Mouse (Mus musculus): ENCODE measurements at regions not wholly inside any gene's neighbourhood (a gene's known extent, or its start where the extent isn't known, plus 50 kb on each side); places are given as distances from the start of the nearest gene placed in this dataset.

- Histone ChIP-seq H3K4me3 (ENCODE audit: insufficient read depth, low read length) (no peak overlapping the region), H3K27ac (ENCODE audit: insufficient read depth, low read depth, low read length) (no peak overlapping the region), H3K4me1 (ENCODE audit: control insufficient read depth, insufficient read depth, low read length) (no peaks in the 10 kb centered on the region)
- TF ChIP-seq CTCF (IDR thresholded peaks at IDR 0.05; ENCODE audit: low read depth, low read length) (no peak), POLR2A (IDR thresholded peaks at IDR 0.05; ENCODE audit: borderline replicate concordance, low read depth, low read length) (no peak)
Measured at GRCm38 (mm10) chr1:169166041-169166850, 365.0 kb downstream of the Nuf2 start.

DNA sequence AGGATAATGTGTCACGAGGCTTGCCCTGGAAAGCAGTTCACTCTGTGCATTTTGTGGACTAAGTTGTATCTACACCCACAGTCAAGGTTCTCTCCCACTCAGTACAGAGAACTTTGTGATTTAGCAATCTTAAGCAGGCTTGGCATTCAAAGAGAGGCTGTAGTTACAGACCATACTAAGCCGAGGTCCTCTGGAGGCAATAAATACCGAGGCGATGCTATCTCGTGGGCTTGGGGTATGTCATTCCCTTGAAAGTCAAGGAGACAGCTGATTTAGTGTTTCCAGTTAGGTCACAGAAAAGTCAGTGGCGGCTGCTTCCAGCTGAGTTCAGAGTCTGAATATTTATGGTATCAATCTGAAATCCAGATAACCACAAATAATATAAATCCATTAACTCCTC lies 370.4 kb downstream of the Nuf2 start:
- Histone ChIP-seq H3K4me1 (ENCODE audit: control insufficient read depth, insufficient read depth, low read length) (no peaks in the 10 kb centered on the region), H3K4me3 (ENCODE audit: insufficient read depth, low read length) (no peak overlapping the region), H3K27ac (ENCODE audit: insufficient read depth, low read depth, low read length) (no peak overlapping the region)
- TF ChIP-seq POLR2A (IDR thresholded peaks at IDR 0.05; ENCODE audit: borderline replicate concordance, low read depth, low read length), result no peak
- TF ChIP-seq CTCF (IDR thresholded peaks at IDR 0.05; ENCODE audit: low read depth, low read length), result no peak

GRCm38 (mm10) chr1:169160220-169160619 lies 371.0 kb downstream of the Nuf2 start:
- H3K27ac ChIP-seq (ENCODE audit: insufficient read depth, low read depth, low read length), result no peak overlapping the region
- H3K4me1 ChIP-seq (ENCODE audit: control insufficient read depth, insufficient read depth, low read length), result no peaks in the 10 kb centered on the region
- TF ChIP-seq CTCF (IDR thresholded peaks at IDR 0.05; ENCODE audit: low read depth, low read length) (no peak), POLR2A (IDR thresholded peaks at IDR 0.05; ENCODE audit: borderline replicate concordance, low read depth, low read length) (no peak)
- H3K4me3 ChIP-seq (ENCODE audit: insufficient read depth, low read length), result no peak overlapping the region

DNA sequence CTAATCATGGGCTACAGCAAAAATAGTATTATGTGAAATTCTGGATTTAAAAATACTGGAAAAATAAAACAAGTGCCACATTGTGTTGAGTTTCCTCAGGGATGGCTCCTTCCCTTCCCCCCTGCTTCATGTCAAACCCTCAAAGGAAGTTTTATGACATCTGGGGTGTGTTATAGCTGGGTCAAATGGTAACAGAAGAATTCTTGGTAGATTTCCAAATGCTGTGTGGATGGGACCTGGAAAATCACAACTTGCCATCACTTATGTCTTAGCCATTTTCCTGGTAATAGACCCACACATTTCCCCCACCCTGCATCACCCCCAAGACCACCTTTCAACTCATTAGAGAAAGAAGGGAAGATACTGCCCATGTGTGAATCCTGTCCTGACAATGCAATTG lies 371.5 kb downstream of the Nuf2 start:
- TF ChIP-seq CTCF (IDR thresholded peaks at IDR 0.05; ENCODE audit: low read depth, low read length), result no peak
- no peak for TF ChIP-seq POLR2A (IDR thresholded peaks at IDR 0.05; ENCODE audit: borderline replicate concordance, low read depth, low read length)
- Histone ChIP-seq H3K4me1 (ENCODE audit: control insufficient read depth, insufficient read depth, low read length) (no peaks in the 10 kb centered on the region), H3K4me3 (ENCODE audit: insufficient read depth, low read length) (no peak overlapping the region), H3K27ac (ENCODE audit: insufficient read depth, low read depth, low read length) (no peak overlapping the region)

DNA sequence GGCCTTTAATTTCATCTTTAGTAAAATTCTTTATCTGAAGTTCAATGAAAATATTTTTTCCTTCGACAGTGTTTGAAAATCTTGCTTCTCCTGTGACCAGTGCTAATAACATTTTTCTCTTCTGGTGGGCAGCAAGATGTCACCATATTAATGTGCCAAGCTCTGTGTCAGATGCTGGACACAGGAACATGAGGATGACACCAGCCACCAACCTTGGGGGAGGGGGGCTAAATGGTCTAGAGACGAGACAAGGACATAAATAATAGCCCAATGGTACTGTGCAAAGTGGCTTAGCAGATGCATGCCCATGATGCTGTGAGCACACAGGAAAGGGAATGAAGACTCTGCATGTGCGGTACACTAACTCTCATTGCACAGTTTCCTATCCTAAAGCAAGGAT lies 373.8 kb downstream of the Nuf2 start:
- Histone ChIP-seq H3K4me1 (ENCODE audit: control insufficient read depth, insufficient read depth, low read length) (no peaks in the 10 kb centered on the region), H3K4me3 (ENCODE audit: insufficient read depth, low read length) (no peak overlapping the region), H3K27ac (ENCODE audit: insufficient read depth, low read depth, low read length) (no peak overlapping the region)
- TF ChIP-seq POLR2A (IDR thresholded peaks at IDR 0.05; ENCODE audit: borderline replicate concordance, low read depth, low read length) (no peak), CTCF (IDR thresholded peaks at IDR 0.05; ENCODE audit: low read depth, low read length) (no peak)

DNA sequence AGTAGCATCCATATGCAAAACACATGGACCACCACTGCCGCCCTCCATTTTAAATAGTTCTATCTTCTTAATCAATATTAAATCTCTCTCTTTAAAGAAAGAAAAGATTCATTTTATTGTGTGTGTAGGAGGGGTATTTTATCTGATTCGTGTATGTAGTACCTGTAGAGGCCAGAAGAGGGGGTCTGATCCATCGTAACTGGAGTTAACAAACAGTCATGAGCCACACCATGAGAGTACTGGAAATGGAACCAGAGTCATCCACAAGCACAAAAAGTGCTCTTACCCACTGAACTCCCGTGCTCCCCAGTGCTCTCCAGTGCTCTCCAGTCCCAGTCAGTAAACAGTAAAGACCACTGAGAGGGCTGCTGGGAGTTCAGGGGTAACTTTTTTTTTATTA lies 374.4 kb downstream of the Nuf2 start:
- Histone ChIP-seq H3K27ac (ENCODE audit: insufficient read depth, low read depth, low read length) (no peak overlapping the region), H3K4me1 (ENCODE audit: control insufficient read depth, insufficient read depth, low read length) (no peaks in the 10 kb centered on the region), H3K4me3 (ENCODE audit: insufficient read depth, low read length) (no peak overlapping the region)
- no peak for TF ChIP-seq CTCF (IDR thresholded peaks at IDR 0.05; ENCODE audit: low read depth, low read length)
- no peak for TF ChIP-seq POLR2A (IDR thresholded peaks at IDR 0.05; ENCODE audit: borderline replicate concordance, low read depth, low read length)

GRCm38 (mm10) chr1:169155484-169156459 lies 375.5 kb downstream of the Nuf2 start:
- H3K4me1 ChIP-seq (ENCODE audit: control insufficient read depth, insufficient read depth, low read length), result no peaks in the 10 kb centered on the region
- H3K27ac ChIP-seq (ENCODE audit: insufficient read depth, low read depth, low read length), result no peak overlapping the region
- no peak overlapping the region for H3K4me3 ChIP-seq (ENCODE audit: insufficient read depth, low read length)
- TF ChIP-seq POLR2A (IDR thresholded peaks at IDR 0.05; ENCODE audit: borderline replicate concordance, low read depth, low read length), result no peak
- no peak for TF ChIP-seq CTCF (IDR thresholded peaks at IDR 0.05; ENCODE audit: low read depth, low read length)

GRCm38 (mm10) chr1:169142216-169142615 lies 389.0 kb downstream of the Nuf2 start:
- TF ChIP-seq POLR2A (IDR thresholded peaks at IDR 0.05; ENCODE audit: borderline replicate concordance, low read depth, low read length), result no peak
- no peak for TF ChIP-seq CTCF (IDR thresholded peaks at IDR 0.05; ENCODE audit: low read depth, low read length)
- no peak overlapping the region for H3K27ac ChIP-seq (ENCODE audit: insufficient read depth, low read depth, low read length)
- no peaks in the 10 kb centered on the region for H3K4me1 ChIP-seq (ENCODE audit: control insufficient read depth, insufficient read depth, low read length)
- no peak overlapping the region for H3K4me3 ChIP-seq (ENCODE audit: insufficient read depth, low read length)

DNA sequence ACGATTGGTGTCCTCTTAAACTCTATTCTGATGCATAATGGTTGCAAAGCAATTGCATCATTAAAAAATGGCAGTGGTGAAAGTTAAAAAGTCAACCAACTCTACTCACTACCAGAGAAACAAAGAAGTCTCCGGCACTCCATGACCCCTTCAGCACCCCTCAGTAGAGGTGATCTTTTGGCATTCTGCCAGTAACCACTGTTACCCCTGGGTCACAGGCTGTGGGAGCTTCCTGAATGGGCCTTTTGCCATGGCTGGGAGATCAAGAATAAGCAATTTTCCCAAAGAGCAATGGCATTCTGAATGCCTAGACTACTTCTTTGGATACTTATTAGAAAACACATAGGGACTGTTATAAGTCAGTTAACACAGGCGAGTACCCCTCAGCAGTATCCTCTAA lies 391.2 kb downstream of the Nuf2 start:
- Histone ChIP-seq H3K4me3 (ENCODE audit: insufficient read depth, low read length) (no peak overlapping the region), H3K4me1 (ENCODE audit: control insufficient read depth, insufficient read depth, low read length) (no peaks in the 10 kb centered on the region), H3K27ac (ENCODE audit: insufficient read depth, low read depth, low read length) (no peak overlapping the region)
- TF ChIP-seq CTCF (IDR thresholded peaks at IDR 0.05; ENCODE audit: low read depth, low read length) (no peak), POLR2A (IDR thresholded peaks at IDR 0.05; ENCODE audit: borderline replicate concordance, low read depth, low read length) (no peak)

- TF ChIP-seq POLR2A (IDR thresholded peaks at IDR 0.05; ENCODE audit: borderline replicate concordance, low read depth, low read length) (no peak), CTCF (IDR thresholded peaks at IDR 0.05; ENCODE audit: low read depth, low read length) (no peak)
- no peaks in the 10 kb centered on the region for H3K4me1 ChIP-seq (ENCODE audit: control insufficient read depth, insufficient read depth, low read length)
- H3K4me3 ChIP-seq (ENCODE audit: insufficient read depth, low read length), result no peak overlapping the region
- no peak overlapping the region for H3K27ac ChIP-seq (ENCODE audit: insufficient read depth, low read depth, low read length)
Measured at GRCm38 (mm10) chr1:169139507-169139906, 391.8 kb downstream of the Nuf2 start.
